Mouse (Mus musculus) hindbrain, embryonic 10.5 days (tissue): ENCODE data around the gene Sec61b. TPM values are rescaled to one million over a fixed set of nuclear protein-coding genes. Genes with fewer than 3 reads are reported as not detected.

Source experiments
- DNase-seq: peaks from one replicate; pipeline ENCODE4 v3.0.0-alpha.2; 2017; ENCODE audit warnings: low spot score
- H3K27ac ChIP-seq: fragments of 300-500 bp; sonication (generic); 2 replicates; pipeline ENCODE4 v1.5.1; 2016; ENCODE audit warnings: mild to moderate bottlenecking, moderate library complexity
- H3K27me3 ChIP-seq: fragments of 300-500 bp; sonication (generic); 2 replicates; pipeline ENCODE4 v1.6.1; 2016; ENCODE audit warnings: mild to moderate bottlenecking; ENCODE audit not compliant: poor library complexity, insufficient read depth, severe bottlenecking
- H3K36me3 ChIP-seq: fragments of 300-500 bp; sonication (generic); 2 replicates; pipeline ENCODE4 v1.6.1; 2016; ENCODE audit warnings: mild to moderate bottlenecking, moderate library complexity
- H3K4me1 ChIP-seq: fragments of 300-500 bp; sonication (generic); replicated peaks from 2 replicates; pipeline ENCODE4 v1.6.1; 2016; ENCODE audit warnings: mild to moderate bottlenecking
- H3K4me3 ChIP-seq: fragments of 300-500 bp; sonication (generic); 2 replicates; pipeline ENCODE4 v1.5.1; 2016; ENCODE audit warnings: mild to moderate bottlenecking, moderate library complexity
- H3K9me3 ChIP-seq: fragments of 300-500 bp; sonication (generic); 2 replicates; pipeline ENCODE4 v1.6.1; 2016; ENCODE audit warnings: mild to moderate bottlenecking, moderate library complexity
- WGBS: fragments of 180-500 bp; shearing (Covaris S2); methylation state at CpG from one replicate; pipeline ENCODE4 v1.1.7; 2016; 5-methylcytosine and 5-hydroxymethylcytosine counted together
- polyA plus RNA-seq: library from polyadenylated mRNA; unstranded; fragments of >200 nt; fragmentation: Nextera tagmentation; extraction: Ambion mirVana; gene quantifications from 2 replicates; pipeline ENCODE4 v1.2.1, GENCODE M21; 2016

Sec61b gene
- polyA plus RNA-seq, 1 experiment from 2014 or later = 396 TPM

- H3K4me1 ChIP-seq = peaks cover 12% of the 10 kb centered on the region
- WGBS = 57% methylated on average over 5 of the region's 5 CpGs
- H3K9me3 ChIP-seq = peaks cover 1% of the 10 kb centered on the region; the same call in 1 of the 2 replicates
- DNase-seq = no peak
- peaks cover 4% of the 10 kb centered on the region; the same call in 1 of the 2 replicates for H3K27me3 ChIP-seq
- H3K27ac ChIP-seq = no peak overlapping the region
- H3K4me3 ChIP-seq = no peak overlapping the region
- no peaks in the 10 kb centered on the region for H3K36me3 ChIP-seq
These were observed 25.3 kb upstream of the Sec61b start for GRCm38 (mm10) chr4:47449116-47449515.

GRCm38 (mm10) chr4:47449586-47450522, 24.6 kb upstream of the Sec61b start:
- peak; percentile 34 for DNase-seq
- peaks cover 4% of the 10 kb centered on the region; the same call in 1 of the 2 replicates for H3K27me3 ChIP-seq

DNA sequence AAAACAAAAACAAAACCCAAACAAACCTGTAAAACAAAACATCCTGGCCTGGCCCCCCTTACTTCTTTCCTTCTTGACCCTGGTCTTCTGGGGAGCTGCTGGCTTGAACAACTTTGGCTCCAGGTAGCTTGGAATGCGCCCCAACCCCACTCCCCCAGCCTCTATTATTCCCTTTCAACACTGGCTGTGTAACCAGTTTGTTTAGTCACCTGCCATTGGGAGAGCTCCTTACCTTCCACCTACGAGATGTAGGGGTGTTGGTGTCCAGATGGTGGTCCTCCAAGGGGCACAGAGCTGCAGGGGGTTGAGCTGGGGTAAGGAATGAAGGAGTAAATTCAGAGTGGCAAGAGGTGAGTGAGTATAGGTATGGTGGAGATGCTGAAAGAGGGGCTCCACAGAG, 7.3 kb upstream of the Sec61b start:
- no peak overlapping the region for H3K27ac ChIP-seq
- no peaks in the 10 kb centered on the region for H3K27me3 ChIP-seq
- peaks cover 23% of the 10 kb centered on the region; the same call in 1 of the 2 replicates for H3K9me3 ChIP-seq
- H3K36me3 ChIP-seq = peaks cover 75% of the 10 kb centered on the region
- no peaks in the 10 kb centered on the region for H3K4me1 ChIP-seq
- H3K4me3 ChIP-seq = no peak overlapping the region
- WGBS = 89% methylated on average over 2 of the region's 2 CpGs
- no peak for DNase-seq

More at GRCm38 (mm10) chr4:47449586-47450522, 24.6 kb upstream of the Sec61b start:
- Histone ChIP-seq H3K36me3 (no peaks in the 10 kb centered on the region), H3K27ac (no peak overlapping the region), H3K4me3 (peak overlapping the region; percentile 26; the same call in 1 of the 2 replicates), H3K9me3 (no peaks in the 10 kb centered on the region), H3K4me1 (peaks cover 12% of the 10 kb centered on the region)
- 20% methylated on average over 18 of the region's 18 CpGs for WGBS

GRCm38 (mm10) chr4:47473586-47473967, 881 bp upstream of the Sec61b start:
- WGBS = 4% methylated on average over 12 of the region's 14 CpGs
- no peak for DNase-seq
- H3K36me3 ChIP-seq = peaks cover 66% of the 10 kb centered on the region

DNA sequence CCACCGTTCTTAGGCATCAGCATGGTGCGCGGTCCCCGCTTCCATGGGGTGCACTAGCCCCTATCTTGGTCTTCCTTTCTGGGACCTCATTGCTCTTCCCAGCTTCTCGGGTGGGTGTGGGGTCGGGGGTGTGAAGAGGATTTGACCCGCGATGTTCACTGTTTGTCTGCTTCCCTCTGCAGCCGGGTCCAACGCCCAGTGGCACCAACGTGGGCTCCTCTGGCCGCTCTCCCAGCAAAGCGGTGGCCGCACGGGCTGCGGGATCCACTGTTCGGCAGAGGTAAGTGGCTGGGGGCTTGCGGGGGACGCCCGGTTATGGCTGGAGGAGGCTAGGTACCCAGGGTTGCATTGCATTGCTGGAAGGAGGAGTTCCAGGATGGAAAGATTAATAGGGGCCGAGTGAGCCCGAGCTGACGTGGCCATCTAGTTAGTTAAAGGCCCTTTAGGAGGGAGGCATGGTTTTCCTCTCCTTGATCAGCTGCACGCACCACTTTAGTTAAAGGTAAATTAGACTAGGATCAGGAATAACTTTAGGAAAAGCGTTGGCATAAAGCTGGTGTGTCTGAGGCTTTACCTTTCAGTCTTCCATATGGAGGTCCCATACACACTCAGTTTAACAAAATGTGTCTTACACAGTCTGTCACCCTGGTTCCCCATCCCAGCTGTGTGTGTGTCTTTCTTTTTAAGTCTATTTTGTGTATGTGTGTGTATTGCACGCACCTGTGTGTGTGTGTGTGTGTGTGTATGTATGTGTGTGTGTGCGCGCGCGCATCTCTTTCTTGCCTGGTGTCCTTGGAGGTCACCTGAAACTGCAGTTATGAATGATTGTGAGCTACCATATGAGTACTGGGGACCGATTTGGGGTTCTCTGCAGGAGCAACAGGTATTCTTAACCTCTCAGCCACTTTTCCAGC, 529 bp downstream of the Sec61b start:
- Histone ChIP-seq H3K4me3 (peak overlapping the region; percentile 77), H3K27ac (peak overlapping the region; percentile 94), H3K9me3 (peaks cover 4% of the 10 kb centered on the region; the same call in 1 of the 2 replicates), H3K4me1 (peaks cover 25% of the 10 kb centered on the region), H3K36me3 (peaks cover 65% of the 10 kb centered on the region), H3K27me3 (no peaks in the 10 kb centered on the region)
- no peak for DNase-seq
- WGBS = 15% methylated on average over 31 of the region's 31 CpGs

More at GRCm38 (mm10) chr4:47473586-47473967, 881 bp upstream of the Sec61b start:
- H3K4me3 ChIP-seq = peak overlapping the region; percentile 77
- H3K9me3 ChIP-seq = peaks cover 14% of the 10 kb centered on the region; the same call in 1 of the 2 replicates
- H3K27ac ChIP-seq = peak overlapping the region; percentile 94
- no peaks in the 10 kb centered on the region for H3K27me3 ChIP-seq
- H3K4me1 ChIP-seq = peaks cover 25% of the 10 kb centered on the region

DNA sequence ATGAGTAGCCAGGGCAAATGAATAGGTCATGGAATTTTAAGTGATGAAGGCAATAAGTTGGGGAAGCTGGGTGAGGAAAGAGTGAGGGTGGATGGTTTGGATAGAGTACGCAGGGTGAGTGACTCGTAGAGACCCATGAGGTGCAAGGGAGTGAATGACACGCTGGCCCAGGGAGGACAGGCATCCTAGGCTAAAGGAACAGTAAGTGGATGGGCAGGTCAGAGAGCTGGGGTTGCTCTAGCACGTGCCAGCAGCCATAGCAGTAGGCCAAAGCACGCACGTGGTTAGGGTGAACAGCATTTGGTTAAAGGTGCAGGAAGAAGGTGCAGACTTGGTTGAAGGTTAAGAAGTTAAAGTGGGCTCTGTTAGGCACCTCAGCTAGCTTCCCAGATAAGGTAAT, 3.1 kb downstream of the Sec61b start:
- no peaks in the 10 kb centered on the region for H3K9me3 ChIP-seq
- DNase-seq = no peak
- 91% methylated on average over 6 of the region's 6 CpGs for WGBS
- peaks cover 65% of the 10 kb centered on the region for H3K36me3 ChIP-seq
- no peak overlapping the region for H3K4me3 ChIP-seq
- no peak overlapping the region for H3K27ac ChIP-seq
- peaks cover 22% of the 10 kb centered on the region for H3K4me1 ChIP-seq
- no peaks in the 10 kb centered on the region for H3K27me3 ChIP-seq

DNA sequence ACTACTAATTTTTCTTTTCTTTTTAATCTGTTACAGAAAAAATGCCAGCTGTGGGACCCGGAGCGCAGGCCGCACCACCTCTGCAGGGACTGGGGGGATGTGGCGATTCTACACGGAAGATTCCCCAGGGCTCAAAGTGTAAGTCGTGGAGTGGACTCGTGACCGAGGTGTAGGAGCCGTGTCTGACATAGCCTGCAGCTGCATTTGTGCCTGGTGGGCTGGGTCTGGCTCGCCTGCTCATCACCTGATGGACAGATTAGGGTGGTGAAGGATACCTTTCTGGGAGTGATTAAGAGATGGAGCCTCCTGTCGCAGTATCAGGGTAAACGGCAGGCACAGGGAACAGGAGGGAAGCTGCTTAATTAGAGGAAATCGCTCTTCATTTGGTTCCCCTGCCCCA, 5.6 kb downstream of the Sec61b start:
- Histone ChIP-seq H3K27ac (no peak overlapping the region), H3K4me3 (no peak overlapping the region), H3K36me3 (peaks cover 85% of the 10 kb centered on the region), H3K9me3 (no peaks in the 10 kb centered on the region), H3K27me3 (no peaks in the 10 kb centered on the region), H3K4me1 (peaks cover 10% of the 10 kb centered on the region)
- 95% methylated on average over 13 of the region's 13 CpGs for WGBS
- DNase-seq = no peak

DNA sequence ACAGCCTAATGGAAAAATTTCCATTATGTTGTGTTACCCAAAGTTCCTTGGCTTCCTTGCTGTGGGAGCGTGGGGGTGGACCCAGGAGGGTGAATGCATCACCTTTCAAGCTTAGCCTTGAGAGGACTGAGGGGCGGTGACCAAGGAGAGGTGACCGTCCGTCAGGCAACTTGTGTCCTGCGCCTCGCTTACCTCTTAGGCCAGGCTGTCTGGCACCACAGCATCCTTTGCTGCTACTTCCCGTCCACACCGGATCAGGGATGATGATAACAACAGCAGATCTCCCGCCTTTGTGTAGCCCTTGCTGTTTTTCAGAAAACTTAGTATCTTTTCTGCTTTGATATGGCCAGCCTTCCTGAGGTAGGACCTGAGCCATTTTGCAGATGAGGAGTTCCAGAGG, 6.1 kb downstream of the Sec61b start:
- no peak overlapping the region for H3K27ac ChIP-seq
- H3K4me3 ChIP-seq = no peak overlapping the region
- no peaks in the 10 kb centered on the region for H3K27me3 ChIP-seq
- H3K9me3 ChIP-seq = no peaks in the 10 kb centered on the region
- no peak for DNase-seq
- 96% methylated on average over 9 of the region's 9 CpGs for WGBS
- H3K4me1 ChIP-seq = peaks cover 5% of the 10 kb centered on the region
- H3K36me3 ChIP-seq = peaks cover 85% of the 10 kb centered on the region

DNA sequence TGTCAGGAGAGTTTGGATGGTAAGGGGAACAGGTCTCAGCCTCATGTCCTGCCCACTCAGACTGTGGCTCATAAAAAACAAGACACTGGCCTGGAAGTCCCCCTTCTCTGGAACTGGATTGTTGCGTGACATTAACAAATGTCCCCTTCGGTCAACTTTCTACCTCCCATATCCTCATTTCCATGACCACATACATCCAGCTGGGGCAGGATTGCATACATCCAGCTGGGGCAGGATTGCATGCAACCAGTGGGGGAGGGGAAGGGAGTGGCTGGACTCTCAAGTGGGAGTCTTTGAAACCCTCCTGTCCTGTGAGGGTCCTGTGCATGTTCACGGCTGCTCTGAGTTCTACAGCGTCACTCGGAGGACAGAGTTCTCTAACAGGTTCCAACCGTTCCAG, 16.8 kb downstream of the Sec61b start:
- H3K9me3 ChIP-seq = no peaks in the 10 kb centered on the region
- H3K36me3 ChIP-seq = no peaks in the 10 kb centered on the region
- DNase-seq = no peak
- no peak overlapping the region for H3K4me3 ChIP-seq
- H3K27ac ChIP-seq = 0 out of 2 replicates have a peak overlapping the region, but pooled peaks have one; percentile 17
- no peaks in the 10 kb centered on the region for H3K27me3 ChIP-seq
- peaks cover 23% of the 10 kb centered on the region for H3K4me1 ChIP-seq
- 83% methylated on average over 6 of the region's 6 CpGs for WGBS

- Histone ChIP-seq H3K36me3 (no peaks in the 10 kb centered on the region), H3K4me3 (no peak overlapping the region), H3K27me3 (no peaks in the 10 kb centered on the region), H3K27ac (0 out of 2 replicates have a peak overlapping the region, but pooled peaks have one; percentile 17), H3K9me3 (no peaks in the 10 kb centered on the region), H3K4me1 (peaks cover 23% of the 10 kb centered on the region)
- WGBS = 72% methylated on average over 12 of the region's 12 CpGs
- no peak for DNase-seq
These were observed 18.0 kb downstream of the Sec61b start for GRCm38 (mm10) chr4:47492311-47493086.

DNA sequence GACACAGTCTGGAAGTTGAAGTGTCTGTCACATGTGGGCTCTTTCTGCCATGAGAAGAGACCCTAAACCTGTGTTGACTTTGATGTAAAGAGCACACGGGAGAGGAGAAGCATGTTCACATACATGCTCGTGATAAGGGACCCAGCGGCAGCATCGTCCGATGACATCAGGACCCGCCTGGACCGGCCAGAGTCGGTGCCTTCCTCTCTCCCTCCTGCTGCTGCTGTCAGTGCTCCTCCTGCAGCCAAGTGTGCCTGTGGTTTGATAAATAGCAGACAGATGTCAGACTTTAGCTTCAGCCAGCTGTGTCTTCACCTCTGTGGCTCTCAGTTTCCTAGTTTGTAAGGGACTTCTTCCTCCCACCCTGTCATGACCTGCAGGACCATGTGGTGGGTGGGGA, 19.0 kb downstream of the Sec61b start:
- WGBS = 78% methylated on average over 8 of the region's 8 CpGs
- peaks cover 27% of the 10 kb centered on the region for H3K4me1 ChIP-seq
- H3K36me3 ChIP-seq = no peaks in the 10 kb centered on the region
- DNase-seq = no peak
- H3K9me3 ChIP-seq = no peaks in the 10 kb centered on the region
- no peaks in the 10 kb centered on the region for H3K27me3 ChIP-seq
- H3K27ac ChIP-seq = no peak overlapping the region
- H3K4me3 ChIP-seq = no peak overlapping the region

- WGBS = 69% methylated on average over 1 of the region's 1 CpGs
- H3K9me3 ChIP-seq = no peaks in the 10 kb centered on the region
These were observed 19.7 kb downstream of the Sec61b start for GRCm38 (mm10) chr4:47494137-47494536.

More at GRCm38 (mm10) chr4:47494137-47494536, 19.7 kb downstream of the Sec61b start:
- no peaks in the 10 kb centered on the region for H3K27me3 ChIP-seq
- DNase-seq = no peak
- H3K27ac ChIP-seq = no peak overlapping the region
- H3K4me1 ChIP-seq = peaks cover 27% of the 10 kb centered on the region
- no peaks in the 10 kb centered on the region for H3K36me3 ChIP-seq
- H3K4me3 ChIP-seq = no peak overlapping the region
